12 mouse cellular contexts compared by ENCODE assay signal in the genomic region with DNA sequence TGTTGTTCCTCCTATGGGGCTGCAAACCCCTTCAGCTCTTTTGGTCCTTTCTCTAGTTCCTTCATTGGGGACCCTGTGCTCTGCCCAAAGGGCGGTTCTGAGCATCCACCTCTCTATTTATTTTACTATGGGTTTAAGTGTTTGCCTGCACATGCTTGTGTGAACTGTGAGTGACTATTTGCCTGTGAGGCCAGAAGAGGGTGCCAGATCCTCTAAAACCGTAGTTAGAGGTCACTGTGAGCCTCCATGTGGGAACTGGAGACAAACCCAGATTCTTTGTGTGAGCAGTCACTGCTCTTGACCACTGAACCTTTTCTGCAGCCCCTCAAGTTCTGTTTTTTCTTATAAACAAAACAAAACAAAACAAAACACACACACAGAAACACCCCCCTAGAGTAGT. TPM values are rescaled to one million over a fixed set of nuclear protein-coding genes. Genes with fewer than 3 reads are reported as not detected.
DNase-seq lines count a peak whose midpoint lies in the region; ATAC-seq and TF ChIP-seq lines count a peak whose summit lies in the region.
"Had no signal": no experiment of that assay in that cellular context is flagged by ENCODE, and none has a peak within 500 bp of the region (broad histone marks: within the 10 kb centered on the region; RNA-seq: fewer than 3 reads in every experiment).

No protein-coding gene starts in this region.

- DNase-seq in kidney, adult 9 months = peak; percentile 50
- DNase-seq in 3T3-L1 (ENCODE audit: low read depth, low spot score) (peak; percentile 57), CH12.LX (ENCODE audit: extremely low read depth) (peak; percentile 12)
- DNase-seq in brain, embryonic 14.5 days (ENCODE audit: low read depth) = peak; percentile 7
- DNase-seq in heart, adult 8-10 months (ENCODE audit: low spot score) = no peak
- no peak for DNase-seq in thymus, adult 2 months
- DNase-seq: cerebellum, postnatal 36 days; gastrocnemius, postnatal 25 days; right cerebral cortex, postnatal 4 days had no signal

- dilution Hi-C loops in CH12.LX (cut with MboI; ENCODE audit: extremely low pct_ligation_motif_present, extremely low pct_unique_long_range_greater_than_20kb, low sequenced_read_pairs) = no loop called here

- H3K4me3 ChIP-seq in kidney, embryonic 16.5 days (ENCODE audit: low read length) = no peak overlapping the region
- no peak overlapping the region for H3K4me3 ChIP-seq in CH12.LX (replicated peaks in 1 of 3; ENCODE audit: low read depth in 2 of 3, low read length in 2 of 3, poor library complexity in 1 of 3)
- no peak overlapping the region for H3K4me3 ChIP-seq in thymus, adult 2 months (ENCODE audit: control insufficient read depth, insufficient read depth, low read length)

- no peaks in the 10 kb centered on the region for H3K9me3 ChIP-seq in kidney, embryonic 16.5 days (ENCODE audit: low read length)
- H3K9me3 ChIP-seq in CH12.LX (replicated peaks; ENCODE audit: low read length) = peaks cover 2% of the 10 kb centered on the region

- TF ChIP-seq POLR2A in CH12.LX (IDR thresholded peaks at IDR 0.05; ENCODE audit: low read depth, low read length) = no peak
- no peak for TF ChIP-seq POLR2A in brain, embryonic 14.5 days (IDR thresholded peaks at IDR 0.05; ENCODE audit: borderline replicate concordance, extremely low read depth, insufficient read depth, insufficient read length, poor library complexity, severe bottlenecking)
- no peak for TF ChIP-seq POLR2A in thymus, adult 2 months (IDR thresholded peaks at IDR 0.05; ENCODE audit: control insufficient read depth, extremely low read depth, insufficient read depth, low read length, poor library complexity)

- no peak overlapping the region for H3K27ac ChIP-seq in kidney, embryonic 16.5 days (ENCODE audit: low read length)
- H3K27ac ChIP-seq in CH12.LX (ENCODE audit: insufficient read depth, low read depth) = no peak overlapping the region
- H3K27ac ChIP-seq in thymus, adult 2 months (ENCODE audit: control insufficient read depth, insufficient read depth, low read length) = no peak overlapping the region
- H3K27ac ChIP-seq: hindbrain, embryonic 14.5 days; liver, embryonic 14.5 days had no signal

- H3K9ac ChIP-seq in kidney, embryonic 16.5 days (replicated peaks; ENCODE audit: low read length) = no peak overlapping the region
- H3K9ac ChIP-seq in CH12.LX (ENCODE audit: insufficient read depth, low read depth) = no peak overlapping the region
- H3K9ac ChIP-seq: hindbrain, embryonic 14.5 days; liver, embryonic 14.5 days had no signal

- in situ Hi-C loops in CH12.LX (cut with MboI; ENCODE audit: low pct_ligation_motif_present, low pct_unique_long_range_greater_than_20kb, low sequenced_read_pairs) = no loop called here

- peak; percentile 16 to 57; a peak in 2 of 4 replicates for TF ChIP-seq CTCF in CH12.LX (conservative IDR thresholded peaks at IDR 0.05 in 1 of 2, IDR thresholded peaks at IDR 0.05 in 1 of 2; ENCODE audit: low read depth in 2 of 2, low read length in 2 of 2)
- peak; percentile 32; the same call in 1 of the 2 replicates for TF ChIP-seq CTCF in brain, embryonic 14.5 days (IDR thresholded peaks at IDR 0.05; ENCODE audit: borderline replicate concordance, extremely low read depth, insufficient read depth, insufficient read length)
- no peak for TF ChIP-seq CTCF in thymus, adult 2 months (IDR thresholded peaks at IDR 0.05; ENCODE audit: borderline replicate concordance, control insufficient read depth, extremely low read depth, insufficient read depth, low read length, poor library complexity)

- no peak overlapping the region for H3K4me2 ChIP-seq in kidney, embryonic 16.5 days (replicated peaks; ENCODE audit: low read depth, low read length)
- no peak overlapping the region for H3K4me2 ChIP-seq in CH12.LX (ENCODE audit: insufficient read depth, low read depth, poor library complexity, severe bottlenecking)
- H3K4me2 ChIP-seq: hindbrain, embryonic 14.5 days had no signal

- ATAC-seq in kidney, embryonic 16.5 days (ENCODE audit: low FRiP score, low TSS enrichment) = no peak

- WGBS in kidney, embryonic 16.5 days = 51% methylated on average over 2 of the region's 2 CpGs
- WGBS in thymus, adult 2 months = 59% methylated on average over 2 of the region's 2 CpGs

- TF ChIP-seq EP300 in CH12.LX (IDR thresholded peaks at IDR 0.05; ENCODE audit: low read length) = no peak

- TF ChIP-seq RAD21 in CH12.LX (IDR thresholded peaks at IDR 0.05; ENCODE audit: low read depth, low read length) = peak; percentile 51

- H3K36me3 ChIP-seq in kidney, embryonic 16.5 days (ENCODE audit: insufficient read depth, low read length) = no peaks in the 10 kb centered on the region
- no peaks in the 10 kb centered on the region for H3K36me3 ChIP-seq in CH12.LX (replicated peaks in 1 of 2; ENCODE audit: control insufficient read depth in 1 of 2, insufficient read depth in 1 of 2, low read length in 1 of 2)
- no peaks in the 10 kb centered on the region for H3K36me3 ChIP-seq in thymus, adult 2 months (ENCODE audit: control insufficient read depth, insufficient read depth, low read length)

- no peaks in the 10 kb centered on the region for H3K79me2 ChIP-seq in CH12.LX (replicated peaks; ENCODE audit: control insufficient read depth, extremely low read depth, insufficient read depth, poor library complexity, severe bottlenecking)

- H3K4me1 ChIP-seq in kidney, embryonic 16.5 days (ENCODE audit: insufficient read depth, low read length) = no peaks in the 10 kb centered on the region
- H3K4me1 ChIP-seq in CH12.LX (ENCODE audit: control insufficient read depth in 1 of 2, insufficient read depth in 2 of 2) = no peaks in the 10 kb centered on the region
- no peaks in the 10 kb centered on the region for H3K4me1 ChIP-seq in thymus, adult 2 months (replicated peaks; ENCODE audit: control insufficient read depth, insufficient read depth, low read length)

- no peaks in the 10 kb centered on the region for H3K27me3 ChIP-seq in kidney, embryonic 16.5 days (ENCODE audit: insufficient read depth, low read length)
- H3K27me3 ChIP-seq in CH12.LX (replicated peaks) = no peaks in the 10 kb centered on the region
- H3K27me3 ChIP-seq in thymus, adult 2 months (ENCODE audit: control insufficient read depth, insufficient read depth, low read length) = no peaks in the 10 kb centered on the region

TF ChIP-seq in CH12.LX, 34 proteins besides CTCF, POLR2A, EP300 and RAD21:
- TF ChIP-seq TBP (conservative IDR thresholded peaks at IDR 0.05; ENCODE audit: low read depth, low read length) (no peak), SMC3 (IDR thresholded peaks at IDR 0.05; ENCODE audit: low read depth, low read length) (peak; percentile 22; the same call in 1 of the 2 replicates)

RNA-seq across cellular contexts. Expression of a gene that starts 14.1 kb away (rescaled TPM):
- 13.1 and 14.4 TPM in 2 replicates for polyA plus RNA-seq in kidney, embryonic 16.5 days (2015; fragmentation: Nextera tagmentation; extraction: Ambion mirVana)
- total RNA-seq in CH12.LX (2012; rRNA removed) (not detected in 2 replicates), CH12.LX (2014; rRNA removed) (not detected in 2 replicates)
- not detected in 2 replicates for polyA plus RNA-seq in CH12.LX (2012; ENCODE audit: insufficient read length, low read depth)
- 1.6 and 2.6 TPM in 2 replicates for polyA plus RNA-seq in brain, embryonic 14.5 days (2012; rRNA removed)
- total RNA-seq in heart, adult 8-10 months (2022) = under 1 TPM in 3 of 4 experiments, not detected in 1; 0.09 to 0.16 (median 0.14) TPM
- polyA plus RNA-seq in thymus, adult 2 months (2012; rRNA removed) = 0.33 and 0.38 TPM in 2 replicates

Comparison
In these comparisons a context has a peak if more than half of its experiments do, and no peak if none do; other contexts are left out.
1. DNase-seq: peak in kidney, adult 9 months (single experiment), 3T3-L1 (single experiment), CH12.LX (single experiment) and brain, embryonic 14.5 days (single experiment); none in heart, adult 8-10 months (single experiment) and thymus, adult 2 months (single experiment).